Mouse (Mus musculus): ENCODE data around the gene Mal. TPM values are rescaled to one million over a fixed set of nuclear protein-coding genes. Genes with fewer than 3 reads are reported as not detected.

Gene Mal
- total and polyA plus RNA-seq, 2 experiments from 2014 or later: 4.3 to 5.2 TPM

- ATAC-seq (no peak), DNase-seq (ENCODE audit: low spot score) (no peak)
- TF ChIP-seq CTCF (IDR thresholded peaks at IDR 0.05; ENCODE audit: low read depth): no peak
- peaks cover 3% of the 10 kb centered on the region; the same call in 1 of the 2 replicates for H3K27me3 ChIP-seq (ENCODE audit: insufficient read depth, low read length)
- H3K4me1 ChIP-seq (ENCODE audit: insufficient read depth, low read length): no peaks in the 10 kb centered on the region
- H3K36me3 ChIP-seq (ENCODE audit: insufficient read depth, low read length): no peaks in the 10 kb centered on the region
- H3K4me3 ChIP-seq (ENCODE audit: low read length): no peak overlapping the region
- no peaks in the 10 kb centered on the region for H3K9me3 ChIP-seq (ENCODE audit: low read length)
- no peak overlapping the region for H3K9ac ChIP-seq (replicated peaks; ENCODE audit: low read length)
- no peak overlapping the region for H3K27ac ChIP-seq
- WGBS: 42% methylated on average over 1 of the region's 2 CpGs
- no peak overlapping the region for H3K4me2 ChIP-seq (ENCODE audit: low read depth, low read length)
These were observed 6.2 kb upstream of the Mal start for GRCm38 (mm10) chr2:127662708-127663107.

GRCm38 (mm10) chr2:127655419-127655818 lies 1.1 kb downstream of the Mal start:
- H3K36me3 ChIP-seq (ENCODE audit: insufficient read depth, low read length): no peaks in the 10 kb centered on the region
- peaks cover 23% of the 10 kb centered on the region for H3K27me3 ChIP-seq (ENCODE audit: insufficient read depth, low read length)
- peak overlapping the region; percentile 45 for H3K4me3 ChIP-seq (ENCODE audit: low read length)
- no peak overlapping the region for H3K9ac ChIP-seq (replicated peaks; ENCODE audit: low read length)
- no peak for DNase-seq (ENCODE audit: low spot score)
- WGBS: 6% methylated on average over 9 of the region's 9 CpGs
- H3K27ac ChIP-seq: no peak overlapping the region
- TF ChIP-seq CTCF (IDR thresholded peaks at IDR 0.05; ENCODE audit: low read depth): no peak
- H3K4me1 ChIP-seq (ENCODE audit: insufficient read depth, low read length): no peaks in the 10 kb centered on the region
- no peak for ATAC-seq
- H3K9me3 ChIP-seq (ENCODE audit: low read length): no peaks in the 10 kb centered on the region
- peak overlapping the region; percentile 80 for H3K4me2 ChIP-seq (ENCODE audit: low read depth, low read length)

DNA sequence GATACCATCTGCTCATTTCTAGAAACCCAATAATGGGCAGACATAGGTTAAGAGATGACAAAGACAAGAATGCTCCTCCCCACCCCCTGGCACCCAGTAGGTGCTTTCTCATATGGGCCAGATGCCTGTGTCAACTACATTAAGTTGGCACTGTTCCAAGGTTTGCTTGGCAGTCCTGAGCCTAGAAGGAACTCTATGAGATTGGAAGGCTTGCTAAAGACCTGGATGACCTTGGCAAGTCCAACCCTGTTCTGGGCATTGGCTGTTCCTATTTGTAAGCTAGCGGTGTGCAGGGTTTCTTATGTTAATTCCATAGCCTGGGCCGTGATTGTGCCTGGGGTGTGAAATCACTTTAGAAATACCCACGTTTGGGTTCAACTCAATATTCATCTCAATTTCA lies 1.7 kb downstream of the Mal start:
- no peaks in the 10 kb centered on the region for H3K9me3 ChIP-seq (ENCODE audit: low read length)
- no peak for TF ChIP-seq CTCF (IDR thresholded peaks at IDR 0.05; ENCODE audit: low read depth)
- H3K4me1 ChIP-seq (ENCODE audit: insufficient read depth, low read length): no peaks in the 10 kb centered on the region
- H3K27me3 ChIP-seq (ENCODE audit: insufficient read depth, low read length): peaks cover 23% of the 10 kb centered on the region
- H3K9ac ChIP-seq (replicated peaks; ENCODE audit: low read length): no peak overlapping the region
- DNase-seq (ENCODE audit: low spot score) (no peak), ATAC-seq (no peak)
- WGBS: 31% methylated on average over 3 of the region's 3 CpGs
- H3K36me3 ChIP-seq (ENCODE audit: insufficient read depth, low read length): no peaks in the 10 kb centered on the region
- H3K27ac ChIP-seq: no peak overlapping the region
- H3K4me3 ChIP-seq (ENCODE audit: low read length): no peak overlapping the region
- no peak overlapping the region for H3K4me2 ChIP-seq (ENCODE audit: low read depth, low read length)

DNA sequence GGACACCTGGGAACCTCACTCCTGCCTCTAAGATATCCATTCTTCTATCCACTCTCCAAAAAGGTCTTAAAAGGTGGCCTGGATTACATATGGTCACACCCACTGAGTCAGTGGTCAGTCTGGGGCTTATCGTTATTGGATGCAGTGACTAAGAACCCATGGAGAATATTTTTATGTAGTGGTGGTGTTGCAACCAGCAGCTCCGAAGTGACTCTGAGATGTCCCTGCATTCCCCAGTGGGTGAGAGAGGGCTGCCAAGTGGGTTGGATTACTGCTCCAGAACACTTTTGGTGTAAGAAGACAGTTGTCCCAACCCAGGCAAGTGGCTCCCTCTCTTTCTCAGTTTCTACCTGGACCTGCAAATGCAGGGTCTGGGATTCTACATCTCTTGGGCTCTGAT lies 3.7 kb downstream of the Mal start:
- no peak overlapping the region for H3K4me2 ChIP-seq (ENCODE audit: low read depth, low read length)
- no peaks in the 10 kb centered on the region for H3K9me3 ChIP-seq (ENCODE audit: low read length)
- no peak for DNase-seq (ENCODE audit: low spot score)
- H3K27me3 ChIP-seq (ENCODE audit: insufficient read depth, low read length): peaks cover 21% of the 10 kb centered on the region
- H3K4me1 ChIP-seq (ENCODE audit: insufficient read depth, low read length): no peaks in the 10 kb centered on the region
- no peak overlapping the region for H3K4me3 ChIP-seq (ENCODE audit: low read length)
- 79% methylated on average over 2 of the region's 2 CpGs for WGBS
- ATAC-seq: no peak
- no peak overlapping the region for H3K27ac ChIP-seq
- H3K36me3 ChIP-seq (ENCODE audit: insufficient read depth, low read length): no peaks in the 10 kb centered on the region
- TF ChIP-seq CTCF (IDR thresholded peaks at IDR 0.05; ENCODE audit: low read depth): no peak
- H3K9ac ChIP-seq (replicated peaks; ENCODE audit: low read length): no peak overlapping the region

- H3K27me3 ChIP-seq (ENCODE audit: insufficient read depth, low read length): peaks cover 16% of the 10 kb centered on the region
- H3K9me3 ChIP-seq (ENCODE audit: low read length): no peaks in the 10 kb centered on the region
- H3K4me3 ChIP-seq (ENCODE audit: low read length): no peak overlapping the region
- no peak for DNase-seq (ENCODE audit: low spot score)
- no peak for ATAC-seq
- H3K27ac ChIP-seq: no peak overlapping the region
- no peak overlapping the region for H3K9ac ChIP-seq (replicated peaks; ENCODE audit: low read length)
- H3K4me1 ChIP-seq (ENCODE audit: insufficient read depth, low read length): no peaks in the 10 kb centered on the region
- no peak for TF ChIP-seq CTCF (IDR thresholded peaks at IDR 0.05; ENCODE audit: low read depth)
- no peak overlapping the region for H3K4me2 ChIP-seq (ENCODE audit: low read depth, low read length)
- no peaks in the 10 kb centered on the region for H3K36me3 ChIP-seq (ENCODE audit: insufficient read depth, low read length)
These were observed 4.2 kb downstream of the Mal start for GRCm38 (mm10) chr2:127652335-127652734.

DNA sequence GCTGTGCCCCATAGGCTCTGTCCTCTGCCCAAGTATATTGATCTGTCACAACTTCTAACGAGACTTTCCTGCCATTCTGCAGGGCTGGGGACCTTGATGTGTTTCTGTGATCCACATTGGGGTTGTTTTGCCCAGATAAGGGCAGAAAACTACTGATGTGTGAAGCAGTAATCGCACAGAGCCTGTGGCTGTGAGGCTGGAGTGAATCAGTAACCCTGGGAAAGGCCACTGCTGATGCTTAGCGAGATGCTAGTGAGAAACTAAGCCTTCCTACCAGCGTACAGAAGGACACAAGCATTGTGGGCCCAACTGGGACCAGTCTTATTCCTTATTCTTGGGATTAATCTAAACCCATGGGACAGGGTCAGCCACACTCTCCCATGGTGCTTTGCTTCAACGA lies 4.9 kb downstream of the Mal start:
- no peak for DNase-seq (ENCODE audit: low spot score)

GRCm38 (mm10) chr2:127649921-127650320 lies 6.6 kb downstream of the Mal start:
- H3K36me3 ChIP-seq (ENCODE audit: insufficient read depth, low read length): no peaks in the 10 kb centered on the region
- no peak overlapping the region for H3K4me3 ChIP-seq (ENCODE audit: low read length)
- no peak overlapping the region for H3K27ac ChIP-seq
- H3K27me3 ChIP-seq (ENCODE audit: insufficient read depth, low read length): peaks cover 5% of the 10 kb centered on the region
- DNase-seq (ENCODE audit: low spot score) (no peak), ATAC-seq (no peak)
- H3K9me3 ChIP-seq (ENCODE audit: low read length): no peaks in the 10 kb centered on the region
- no peak for TF ChIP-seq CTCF (IDR thresholded peaks at IDR 0.05; ENCODE audit: low read depth)
- 67% methylated on average over 5 of the region's 5 CpGs for WGBS
- H3K4me2 ChIP-seq (ENCODE audit: low read depth, low read length): no peak overlapping the region
- H3K9ac ChIP-seq (replicated peaks; ENCODE audit: low read length): no peak overlapping the region
- H3K4me1 ChIP-seq (ENCODE audit: insufficient read depth, low read length): no peaks in the 10 kb centered on the region

More for the DNA sequence above, 4.9 kb downstream of the Mal start:
- ATAC-seq: no peak
- no peak for TF ChIP-seq CTCF (IDR thresholded peaks at IDR 0.05; ENCODE audit: low read depth)
- no peak overlapping the region for H3K4me3 ChIP-seq (ENCODE audit: low read length)
- H3K9me3 ChIP-seq (ENCODE audit: low read length): no peaks in the 10 kb centered on the region
- H3K36me3 ChIP-seq (ENCODE audit: insufficient read depth, low read length): no peaks in the 10 kb centered on the region
- no peak overlapping the region for H3K4me2 ChIP-seq (ENCODE audit: low read depth, low read length)
- no peaks in the 10 kb centered on the region for H3K4me1 ChIP-seq (ENCODE audit: insufficient read depth, low read length)
- H3K27ac ChIP-seq: no peak overlapping the region
- WGBS: 63% methylated on average over 5 of the region's 5 CpGs
- peaks cover 12% of the 10 kb centered on the region for H3K27me3 ChIP-seq (ENCODE audit: insufficient read depth, low read length)
- no peak overlapping the region for H3K9ac ChIP-seq (replicated peaks; ENCODE audit: low read length)
